Mouse (Mus musculus): ENCODE results near the gene B3gnt7.

GRCm38 (mm10) chr1:86271707-86272106 lies 30.9 kb upstream of the B3gnt7 start:
- TF ChIP-seq POLR2A (IDR thresholded peaks at IDR 0.05; ENCODE audit: borderline replicate concordance, extremely low read depth, insufficient read depth, insufficient read length, poor library complexity, severe bottlenecking) = no peak
- TF ChIP-seq CTCF (IDR thresholded peaks at IDR 0.05; ENCODE audit: borderline replicate concordance, extremely low read depth, insufficient read depth, insufficient read length) = no peak

Data from brain, embryonic 14.5 days (tissue).